Mouse (Mus musculus) liver, embryonic 14.5 days (tissue): Measurements from ENCODE around the gene Plcl2.
A peak's percentile ranks its signal among the peaks of the same experiment; 100 is the strongest.

ENCODE experiments used
- CTCF ChIP-seq: IDR thresholded peaks from 2 replicates; pipeline ENCODE4 v1.5.1; 2016; ENCODE audit warnings: antibody characterized with exemption, low read depth, control low read depth
- EP300 ChIP-seq: IDR thresholded peaks from 2 replicates; pipeline ENCODE4 v1.6.1; 2016; ENCODE audit warnings: antibody characterized with exemption, low read depth

DNA sequence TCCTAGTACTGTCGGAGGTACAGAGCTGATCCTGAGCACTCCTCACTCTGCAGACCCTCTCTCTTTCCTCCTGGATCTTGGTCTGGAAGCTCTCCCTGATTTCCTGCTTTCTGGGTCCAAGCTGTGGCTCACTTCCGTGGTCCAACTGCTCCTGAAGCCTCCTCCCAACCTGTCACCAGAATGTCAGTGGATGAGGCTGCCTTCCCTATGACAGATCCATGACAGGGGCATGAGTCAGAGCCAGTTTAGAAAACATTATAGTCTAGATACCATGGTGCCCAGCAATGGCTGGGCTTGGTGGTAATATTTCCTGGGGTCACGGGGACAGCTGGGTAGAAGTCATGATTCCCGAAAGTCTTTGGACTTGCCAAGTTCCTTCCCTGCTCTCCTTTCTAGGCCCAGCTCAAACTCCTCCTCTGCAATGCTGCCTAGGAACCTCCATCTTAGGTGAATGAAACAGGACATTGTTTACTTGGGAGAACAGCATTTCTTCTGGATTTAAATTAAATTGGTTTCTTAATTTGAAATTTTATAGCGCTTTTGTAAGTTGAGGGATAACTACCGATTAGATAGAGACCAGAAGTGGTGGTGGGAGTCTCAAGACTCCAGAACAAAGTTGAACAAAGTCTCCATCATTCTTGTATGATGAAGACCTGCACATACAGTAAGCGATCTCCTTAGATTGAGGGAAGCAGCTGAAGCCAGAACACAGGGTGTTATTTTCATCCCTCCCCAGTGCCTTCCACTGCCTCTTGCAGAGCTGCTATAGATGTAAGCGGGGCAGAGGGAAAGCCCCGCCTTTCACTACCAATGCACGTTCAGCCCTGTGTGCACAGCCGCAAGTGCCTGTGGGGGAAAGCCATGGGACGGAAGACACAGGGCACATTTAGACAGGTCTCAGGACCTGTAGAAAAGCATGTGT lies 170.7 kb downstream of the Plcl2 start:
- TF ChIP-seq CTCF: 0 out of 2 replicates have a peak, but pooled peaks have one; percentile 3
- no peak for TF ChIP-seq EP300
